Mouse (Mus musculus): ENCODE results near the gene Sh2d5. TPM values are rescaled to one million over a fixed set of nuclear protein-coding genes. Genes with fewer than 3 reads are reported as not detected.

Gene Sh2d5
- total and polyA plus RNA-seq, 3 experiments = 2.0 to 2.8 TPM; not detected in 1

DNA sequence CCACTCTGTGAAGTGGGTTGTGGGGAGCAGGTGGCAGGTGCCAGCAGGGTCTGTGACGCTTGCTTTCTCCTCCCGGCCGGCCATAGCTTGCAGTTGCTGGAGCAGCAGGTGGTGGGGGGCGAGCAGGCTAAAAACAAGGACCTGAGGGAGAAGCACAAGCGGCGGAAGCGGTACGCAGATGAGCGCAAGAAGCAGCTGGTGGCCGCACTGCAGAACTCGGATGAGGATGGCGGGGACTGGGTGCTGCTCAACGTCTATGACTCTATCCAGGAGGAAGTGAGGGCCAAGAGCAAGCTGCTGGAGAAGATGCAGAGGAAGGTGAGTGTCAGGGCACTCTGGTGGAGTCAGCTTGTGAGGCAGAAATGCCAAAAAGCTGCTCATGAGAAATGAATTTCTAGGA is 41.8 kb downstream of the Sh2d5 start:
- Histone ChIP-seq H3K4me1 (ENCODE audit: control insufficient read depth in 1 of 2, insufficient read depth in 2 of 2, low read length in 2 of 2) (peaks cover 0 to 5% of the 10 kb centered on the region in 2 experiments; a peak in 2 of 4 replicates), H3K27ac (ENCODE audit: control insufficient read depth, low read depth, low read length) (no peak overlapping the region), H3K36me3 (ENCODE audit: control insufficient read depth in 1 of 2, insufficient read depth in 2 of 2, low read length in 2 of 2) (no peaks in the 10 kb centered on the region), H3K9me3 (replicated peaks; ENCODE audit: insufficient read depth, low read length) (no peaks in the 10 kb centered on the region), H3K27me3 (ENCODE audit: control insufficient read depth in 1 of 2, insufficient read depth in 2 of 2, low read length in 2 of 2) (no peaks in the 10 kb centered on the region), H3K9ac (ENCODE audit: control insufficient read depth, low read depth, low read length, poor library complexity, severe bottlenecking) (no peak overlapping the region), H3K4me3 (ENCODE audit: control insufficient read depth in 1 of 2, insufficient read depth in 1 of 2, low read depth in 2 of 2, low read length in 2 of 2) (no peak overlapping the region), H3K79me2 (ENCODE audit: control insufficient read depth, insufficient read depth, low read length, poor library complexity) (no peaks in the 10 kb centered on the region)
- TF ChIP-seq USF1 (IDR thresholded peaks at IDR 0.05; ENCODE audit: low read depth, low read length) (no peak), CHD1 (IDR thresholded peaks at IDR 0.05; ENCODE audit: low read depth, low read length) (no peak), CHD2 (IDR thresholded peaks at IDR 0.05; ENCODE audit: low read length) (no peak), MAZ (IDR thresholded peaks at IDR 0.05; ENCODE audit: low read depth, low read length) (no peak), MAFK (IDR thresholded peaks at IDR 0.05; ENCODE audit: borderline replicate concordance, low read depth, low read length) (no peak), CTCF (IDR thresholded peaks at IDR 0.05 in 2 of 3, conservative IDR thresholded peaks at IDR 0.05 in 1 of 3; ENCODE audit: control insufficient read depth in 1 of 3, insufficient read depth in 1 of 3, low read depth in 2 of 3, low read length in 3 of 3, poor library complexity in 1 of 3, severe bottlenecking in 1 of 3) (no peak), POLR2AphosphoS2 (IDR thresholded peaks at IDR 0.05; ENCODE audit: low read length) (no peak)
- no peak for DNase-seq (ENCODE audit: low read depth, low spot score)

DNA sequence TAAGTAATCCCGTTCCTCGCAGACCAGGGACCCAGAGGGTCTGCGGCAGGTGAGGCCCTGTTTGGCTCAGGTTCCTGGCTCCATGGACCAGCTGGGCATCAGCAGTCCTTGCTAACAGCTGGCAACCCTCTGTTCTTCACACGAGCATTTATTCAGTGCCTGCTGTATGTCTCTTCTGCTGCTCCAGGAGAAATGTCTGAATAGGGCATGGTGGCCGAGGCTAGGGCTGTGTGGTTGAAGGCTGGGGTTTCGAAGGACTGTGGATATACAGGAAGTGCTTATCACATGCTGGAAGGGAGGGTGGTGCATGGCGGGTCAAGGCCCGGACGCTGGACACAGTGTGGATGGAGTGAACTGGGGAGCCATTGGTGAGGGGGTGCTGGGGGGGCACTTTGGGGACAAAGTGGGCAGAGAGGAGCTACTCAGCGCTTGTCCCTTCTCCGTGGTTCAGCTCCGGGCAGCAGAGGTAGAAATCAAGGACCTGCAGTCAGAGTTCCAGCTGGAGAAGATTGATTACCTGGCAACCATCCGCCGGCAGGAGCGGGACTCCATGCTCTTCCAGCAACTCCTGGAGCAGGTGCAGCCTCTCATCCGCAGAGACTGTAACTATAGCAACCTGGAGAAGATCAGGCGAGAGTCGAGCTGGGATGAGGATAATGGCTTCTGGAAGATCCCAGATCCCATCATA is 43.2 kb downstream of the Sh2d5 start:
- no peak overlapping the region for H3K27ac ChIP-seq (ENCODE audit: control insufficient read depth, low read depth, low read length)
- no peak for DNase-seq (ENCODE audit: low read depth, low spot score)
- no peaks in the 10 kb centered on the region for H3K9me3 ChIP-seq (replicated peaks; ENCODE audit: insufficient read depth, low read length)
- H3K4me3 ChIP-seq (ENCODE audit: control insufficient read depth in 1 of 2, insufficient read depth in 1 of 2, low read depth in 2 of 2, low read length in 2 of 2) = no peak overlapping the region
- H3K9ac ChIP-seq (ENCODE audit: control insufficient read depth, low read depth, low read length, poor library complexity, severe bottlenecking) = no peak overlapping the region
- H3K79me2 ChIP-seq (ENCODE audit: control insufficient read depth, insufficient read depth, low read length, poor library complexity) = no peaks in the 10 kb centered on the region
- no peaks in the 10 kb centered on the region for H3K27me3 ChIP-seq (ENCODE audit: control insufficient read depth in 1 of 2, insufficient read depth in 2 of 2, low read length in 2 of 2)
- no peaks in the 10 kb centered on the region for H3K36me3 ChIP-seq (ENCODE audit: control insufficient read depth in 1 of 2, insufficient read depth in 2 of 2, low read length in 2 of 2)
- TF ChIP-seq ZNF384 (IDR thresholded peaks at IDR 0.05; ENCODE audit: low read depth, low read length) (no peak), EP300 (IDR thresholded peaks at IDR 0.05; ENCODE audit: low read depth in 1 of 2, low read length in 2 of 2) (no peak), HCFC1 (IDR thresholded peaks at IDR 0.05; ENCODE audit: low read depth, low read length) (no peak), NELFE (IDR thresholded peaks at IDR 0.05; ENCODE audit: low read depth, low read length) (no peak), MYC (IDR thresholded peaks at IDR 0.05; ENCODE audit: low read depth, low read length) (no peak), TAL1 (IDR thresholded peaks at IDR 0.05; ENCODE audit: low read length) (no peak), MYB (IDR thresholded peaks at IDR 0.05; ENCODE audit: low read depth, low read length) (no peak), KAT2A (conservative IDR thresholded peaks at IDR 0.05; ENCODE audit: low read depth, low read length) (no peak), SMC3 (IDR thresholded peaks at IDR 0.05; ENCODE audit: low read depth, low read length) (no peak), MXI1 (IDR thresholded peaks at IDR 0.05; ENCODE audit: low read depth, low read length) (no peak), ETS1 (IDR thresholded peaks at IDR 0.05; ENCODE audit: low read depth, low read length) (no peak), USF2 (IDR thresholded peaks at IDR 0.05; ENCODE audit: borderline replicate concordance in 1 of 2, insufficient read depth in 1 of 2, low read depth in 1 of 2, low read length in 2 of 2) (no peak), MEF2A (IDR thresholded peaks at IDR 0.05; ENCODE audit: extremely low read depth, insufficient replicate concordance, low read depth, low read length, poor library complexity, severe bottlenecking) (no peak), MAX (IDR thresholded peaks at IDR 0.05; ENCODE audit: low read length) (no peak), GATA1 (IDR thresholded peaks at IDR 0.05; ENCODE audit: low read depth, low read length) (no peak), CTCF (IDR thresholded peaks at IDR 0.05 in 2 of 3, conservative IDR thresholded peaks at IDR 0.05 in 1 of 3; ENCODE audit: control insufficient read depth in 1 of 3, insufficient read depth in 1 of 3, low read depth in 2 of 3, low read length in 3 of 3, poor library complexity in 1 of 3, severe bottlenecking in 1 of 3) (no peak), CHD1 (IDR thresholded peaks at IDR 0.05; ENCODE audit: low read depth, low read length) (no peak), TCF12 (IDR thresholded peaks at IDR 0.05; ENCODE audit: low read depth, low read length) (no peak), BHLHE40 (IDR thresholded peaks at IDR 0.05; ENCODE audit: borderline replicate concordance, low read depth, low read length) (no peak), ZMIZ1 (IDR thresholded peaks at IDR 0.05; ENCODE audit: low read depth, low read length) (no peak)
- peaks cover 0 to 2% of the 10 kb centered on the region in 2 experiments; a peak in 2 of 4 replicates for H3K4me1 ChIP-seq (ENCODE audit: control insufficient read depth in 1 of 2, insufficient read depth in 2 of 2, low read length in 2 of 2)
